Mouse (Mus musculus): ENCODE results near the gene Numbl.
A peak's percentile ranks its signal among the peaks of the same experiment; 100 is the strongest.

The Numbl gene

GRCm38 (mm10) chr7:27296518-27296917, 38.3 kb downstream of the Numbl start:
- no peak for DNase-seq (ENCODE audit: low spot score)

DNA sequence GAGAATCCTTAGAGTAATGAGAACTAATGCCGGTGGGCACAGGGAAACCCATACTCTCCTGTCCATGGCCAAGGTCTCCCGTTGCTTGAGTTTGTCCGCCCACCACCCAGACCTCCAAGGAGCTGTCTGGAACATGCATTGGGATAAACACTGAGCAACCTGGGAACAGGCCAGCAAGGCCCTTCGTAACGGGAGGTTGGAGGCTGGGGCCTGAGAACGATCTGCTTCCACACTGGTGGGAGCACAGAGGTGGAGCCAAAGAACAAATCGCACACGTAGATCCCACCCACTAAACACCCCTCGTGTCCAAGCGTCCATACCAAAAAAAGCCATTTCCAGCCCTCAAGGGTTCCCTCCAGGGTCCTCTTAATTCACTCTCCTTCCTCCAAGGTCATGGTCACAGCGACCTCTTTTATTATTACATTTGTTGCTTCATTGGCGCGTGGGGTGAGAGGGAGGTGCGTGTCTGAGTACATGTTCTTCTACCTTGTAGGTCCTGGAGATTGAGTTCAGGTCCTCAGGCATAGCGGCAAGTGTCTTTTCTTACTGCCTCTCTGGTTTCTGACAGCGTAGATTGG, 39.9 kb downstream of the Numbl start:
- no peak for DNase-seq (ENCODE audit: low spot score)

DNA sequence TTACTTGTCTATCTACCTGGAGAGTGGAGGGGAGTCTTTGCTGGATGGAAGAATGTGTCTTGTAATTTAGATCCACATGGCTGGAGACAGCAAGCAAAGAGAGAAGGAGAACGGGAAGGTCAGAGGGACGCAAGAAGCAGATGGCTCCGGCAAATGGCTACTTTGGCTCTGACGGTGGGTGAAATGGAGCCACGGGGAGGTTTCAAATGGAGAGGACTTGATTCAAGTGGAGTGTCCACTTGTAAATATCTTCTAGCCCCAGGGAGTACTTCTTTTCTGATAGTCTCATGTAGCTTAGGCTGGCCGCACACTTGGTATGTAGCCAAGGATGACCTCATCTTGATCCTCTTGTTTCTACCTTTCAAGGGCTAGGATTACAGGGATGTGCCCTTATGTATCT, 40.6 kb downstream of the Numbl start:
- DNase-seq (ENCODE audit: low spot score): no peak

DNA sequence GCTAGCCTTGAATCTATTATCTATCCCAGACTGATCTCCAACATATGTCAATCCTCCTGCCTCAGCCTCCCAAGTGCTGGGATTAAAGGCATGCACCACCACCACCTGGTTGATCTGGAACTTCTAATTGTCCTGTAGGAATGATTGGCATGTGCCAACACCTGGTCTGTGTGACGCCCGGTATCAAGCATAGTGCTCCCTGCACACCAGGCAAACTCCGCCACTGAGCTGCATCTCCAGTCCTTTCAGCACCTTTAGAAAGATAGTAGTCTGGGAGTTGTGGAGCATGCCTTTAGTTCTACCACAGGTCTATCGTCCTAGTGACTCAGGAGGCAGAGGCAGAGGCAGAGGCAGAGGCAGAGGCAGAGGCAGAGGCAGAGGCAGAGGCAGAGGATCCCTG, 42.1 kb downstream of the Numbl start:
- no peak for DNase-seq (ENCODE audit: low spot score)

- no peak for DNase-seq (ENCODE audit: low spot score)
Measured at GRCm38 (mm10) chr7:27300801-27301200, 42.6 kb downstream of the Numbl start.

DNA sequence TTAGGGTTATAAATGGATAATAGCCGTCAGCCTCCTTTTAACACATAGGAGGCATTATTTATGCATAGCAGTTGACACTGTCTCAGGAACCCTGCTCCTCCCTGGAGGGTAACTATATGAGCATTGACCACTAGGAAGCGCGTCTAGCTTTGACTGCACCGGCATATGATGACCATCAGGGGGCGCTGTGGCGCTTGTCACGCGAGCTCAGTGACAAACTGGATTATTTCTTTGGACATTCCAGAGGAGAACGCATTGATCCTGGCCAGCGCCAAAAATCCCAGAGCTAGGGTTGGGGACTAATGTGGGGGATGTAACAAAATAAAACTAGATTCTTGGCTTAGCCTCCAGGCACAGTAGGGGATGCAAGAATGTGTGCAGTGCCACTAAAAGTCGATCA, 43.9 kb downstream of the Numbl start:
- DNase-seq (ENCODE audit: low spot score): peak; percentile 57

- DNase-seq (ENCODE audit: low spot score): no peak
Measured at GRCm38 (mm10) chr7:27305091-27305730, 47.0 kb downstream of the Numbl start.

DNA sequence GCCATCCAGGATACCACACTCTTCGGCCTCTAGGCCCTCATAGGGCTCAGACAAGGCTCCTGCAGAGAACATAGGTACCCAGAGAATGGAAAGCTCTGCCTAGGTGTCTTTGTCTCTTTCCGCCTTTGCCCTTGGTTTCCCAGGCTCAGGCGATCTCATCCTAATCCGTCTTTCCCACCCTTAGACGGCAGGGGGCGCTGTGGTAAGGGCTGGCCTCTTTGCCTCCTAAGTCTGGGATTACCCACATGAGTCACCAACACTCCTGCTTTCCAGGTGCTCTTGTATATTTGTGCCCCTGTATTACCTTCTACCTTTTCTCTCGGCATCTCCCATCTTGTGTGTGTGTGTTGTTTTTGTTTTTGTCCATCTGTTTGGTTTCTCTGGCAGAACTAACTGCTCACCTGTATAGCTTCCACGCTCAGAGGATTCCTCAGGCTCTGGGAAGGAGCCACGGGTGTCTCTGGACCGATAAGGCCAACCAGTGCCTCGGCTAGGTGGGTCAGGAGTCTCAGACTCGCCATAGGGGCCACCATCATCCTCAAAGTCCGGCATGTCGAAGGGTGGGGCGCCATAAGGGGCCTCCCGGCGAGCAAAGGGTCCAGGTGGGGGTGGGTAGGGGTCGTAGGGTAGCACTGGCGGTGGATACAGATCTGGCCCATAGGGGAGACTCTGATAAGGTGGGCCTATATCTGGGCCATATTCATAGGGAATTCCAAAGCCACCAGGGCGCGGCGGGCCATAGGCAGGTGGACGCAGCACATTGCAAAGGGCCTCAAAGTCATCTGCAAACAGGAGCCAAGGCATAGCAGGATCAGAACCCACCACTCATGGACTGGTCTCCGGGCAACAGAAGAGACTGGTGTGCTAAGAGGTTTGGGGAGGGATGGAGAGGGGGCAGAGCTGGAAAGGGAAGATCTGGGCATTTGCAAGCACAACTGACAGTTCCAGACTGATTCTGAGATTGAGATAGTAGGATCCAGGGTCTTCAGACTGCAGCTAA, 48.2 kb downstream of the Numbl start:
- DNase-seq (ENCODE audit: low spot score): no peak

- no peak for DNase-seq (ENCODE audit: low spot score)
Measured at GRCm38 (mm10) chr7:27307551-27307950, 49.3 kb downstream of the Numbl start.

DNA sequence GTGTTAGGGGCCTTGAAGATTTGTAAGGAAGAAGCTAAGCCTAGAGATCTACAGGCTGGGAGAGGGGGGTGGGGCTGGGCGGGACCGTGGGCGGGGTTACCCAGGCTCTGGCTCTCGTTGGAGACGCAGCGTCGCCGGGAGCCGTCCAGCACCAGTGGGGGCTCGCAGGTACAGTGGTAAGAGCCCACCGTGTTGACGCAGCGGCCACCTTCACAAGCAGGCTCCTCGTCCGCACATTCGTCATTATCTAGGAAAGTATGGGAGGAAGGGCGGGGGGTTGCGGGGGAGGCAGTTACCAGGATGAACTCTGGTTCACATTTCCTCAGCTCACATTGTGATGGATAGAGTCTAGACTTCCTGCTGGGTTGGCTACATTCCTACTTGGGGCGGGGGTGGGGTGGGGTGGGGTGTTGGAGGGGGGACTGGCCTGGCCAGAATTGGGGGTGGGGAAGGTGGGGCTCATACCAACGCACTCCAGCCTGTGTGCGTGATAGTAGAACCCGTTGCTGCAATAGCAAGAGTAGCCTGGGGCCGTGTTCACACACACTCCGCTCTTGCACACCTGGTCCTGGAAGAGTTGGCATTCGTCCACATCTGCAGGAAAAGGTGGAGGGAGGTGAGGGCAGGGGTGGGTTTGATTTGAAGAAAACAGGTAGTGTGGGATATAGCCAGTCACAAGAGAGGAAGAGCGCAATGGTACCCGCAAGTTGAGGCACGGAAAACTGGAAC, 50.8 kb downstream of the Numbl start:
- DNase-seq (ENCODE audit: low spot score): no peak

DNA sequence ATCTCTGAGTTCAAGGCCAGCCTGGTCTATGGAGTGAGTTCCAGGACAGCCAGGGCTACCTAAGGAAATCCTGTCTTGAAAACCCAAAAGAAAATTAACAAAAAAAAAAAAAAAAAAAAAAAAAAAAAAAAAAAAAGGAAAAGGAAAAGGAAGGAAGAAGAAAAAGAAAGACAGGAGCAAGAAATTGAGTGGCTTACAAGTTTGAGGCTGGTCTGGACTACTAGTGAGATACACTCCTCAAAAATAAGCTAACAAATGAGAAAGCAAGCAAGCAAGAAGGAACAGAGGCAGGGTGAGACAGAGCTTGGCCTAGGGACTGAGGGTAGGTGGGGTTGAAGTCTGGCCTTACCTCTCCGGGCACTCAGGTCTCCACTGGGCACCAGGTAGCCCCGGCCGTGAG, 51.6 kb downstream of the Numbl start:
- no peak for DNase-seq (ENCODE audit: low spot score)

DNA sequence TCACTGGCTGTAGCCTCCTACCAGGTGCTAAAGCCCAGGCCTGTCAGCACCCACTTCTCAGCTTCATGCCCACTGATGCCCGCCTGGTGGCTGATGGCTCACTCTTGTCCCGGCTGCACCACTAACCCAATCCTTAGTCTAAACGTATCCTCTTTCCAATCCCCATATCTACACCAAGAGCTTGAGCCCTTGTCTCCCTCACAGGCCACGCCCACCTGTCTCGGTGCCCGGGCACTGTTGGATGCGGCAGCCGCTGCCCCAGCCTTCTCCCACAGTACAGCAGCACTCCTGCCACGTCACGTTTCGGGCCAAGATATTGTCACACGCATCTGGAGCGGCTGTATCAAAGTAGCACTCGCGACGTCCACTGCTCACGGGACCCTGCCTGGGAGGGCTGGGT, 52.1 kb downstream of the Numbl start:
- no peak for DNase-seq (ENCODE audit: low spot score)

DNA sequence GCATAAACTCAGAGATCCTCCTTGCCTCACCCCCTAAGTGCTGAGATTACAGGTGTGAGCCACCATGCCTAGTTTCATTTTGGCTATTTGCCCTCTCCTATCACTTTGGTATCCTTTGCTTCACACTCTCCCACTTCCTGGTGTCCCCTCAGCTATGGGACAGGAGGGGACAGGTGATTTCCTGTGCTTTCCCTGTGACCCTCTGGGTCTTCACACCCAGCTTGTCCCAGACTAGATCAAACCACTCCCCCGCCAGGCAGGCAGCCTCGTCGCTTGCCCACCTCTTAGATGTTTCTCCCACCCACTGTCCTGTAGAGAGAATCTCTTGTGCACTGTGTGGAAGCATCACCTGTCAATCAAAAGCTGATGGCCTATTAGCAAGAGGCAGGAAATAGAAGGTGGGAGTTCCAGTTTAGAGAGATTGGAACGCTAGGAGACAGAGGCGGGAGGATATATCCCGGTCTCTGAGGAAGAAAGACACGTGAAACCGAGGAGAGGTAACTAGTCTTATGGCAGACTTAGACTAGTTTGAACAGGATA, 52.8 kb downstream of the Numbl start:
- DNase-seq (ENCODE audit: low spot score): no peak

DNA sequence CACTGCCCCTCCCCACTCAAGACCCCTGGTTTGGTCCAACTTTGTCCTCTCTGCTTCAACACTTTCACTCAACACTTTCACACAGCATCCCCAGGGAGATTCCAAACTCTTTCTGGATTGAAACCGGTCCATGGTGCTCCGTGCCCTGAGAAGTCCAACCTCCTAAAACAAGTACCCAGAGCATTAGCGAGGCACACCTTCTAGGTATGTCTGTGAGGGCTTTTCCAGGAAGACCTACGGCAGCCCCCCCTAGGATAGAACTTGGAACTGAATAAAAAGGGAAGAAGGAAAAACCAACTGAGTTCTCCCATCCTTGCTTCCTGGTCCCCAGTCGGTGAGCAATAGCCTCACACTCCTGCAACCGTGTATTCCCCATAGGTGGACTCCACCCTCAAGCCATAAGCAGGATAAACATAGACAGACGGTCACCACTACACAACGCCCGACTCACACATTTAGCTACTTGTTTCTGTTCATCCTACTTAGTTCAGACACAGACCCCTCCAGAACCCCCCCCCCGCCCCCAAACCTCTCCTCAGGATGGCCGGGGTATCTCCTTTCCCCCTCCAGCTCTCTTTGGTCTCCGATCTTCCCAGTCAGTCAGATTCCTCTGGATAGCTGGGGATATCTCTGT, 53.5 kb downstream of the Numbl start:
- no peak for DNase-seq (ENCODE audit: low spot score)

DNA sequence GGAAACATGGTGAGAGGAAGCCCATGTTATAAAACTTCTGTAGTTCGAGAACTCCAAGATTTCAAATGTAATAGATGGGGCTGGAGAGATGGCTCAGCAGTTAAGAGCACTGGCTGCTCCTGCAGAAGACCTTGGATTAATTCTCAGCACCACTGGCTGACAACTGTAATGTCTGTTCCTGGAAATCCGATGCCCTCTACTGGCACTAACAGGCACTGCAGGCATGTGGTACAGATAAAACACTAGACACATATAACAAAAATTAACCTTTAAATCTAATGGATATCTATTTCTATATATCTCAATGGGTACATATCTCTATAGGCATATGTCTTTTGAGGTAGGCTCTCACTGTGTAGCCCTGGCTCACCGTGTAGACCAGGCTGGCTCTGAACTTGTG, 56.2 kb downstream of the Numbl start:
- no peak for DNase-seq (ENCODE audit: low spot score)

DNA sequence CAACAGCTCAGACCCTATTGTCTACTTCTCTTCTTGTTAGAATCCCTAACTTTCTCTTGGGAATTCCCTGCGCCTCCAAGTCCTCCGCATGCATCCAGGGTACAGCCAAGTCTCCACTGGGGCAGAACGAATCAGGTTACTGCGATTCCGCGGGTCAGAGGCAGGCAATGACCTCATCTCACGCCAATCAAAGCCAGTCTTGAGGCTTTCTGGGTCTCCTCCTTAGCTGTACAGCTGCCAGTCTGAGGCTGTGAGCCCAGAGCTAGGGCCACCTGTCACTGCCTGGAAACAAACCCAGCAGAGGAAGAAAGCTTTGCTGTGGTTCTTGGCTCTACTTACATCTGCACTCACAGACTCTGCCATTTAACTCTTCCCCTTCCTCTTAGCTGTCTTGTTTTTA, 57.7 kb downstream of the Numbl start:
- no peak for DNase-seq (ENCODE audit: low spot score)

DNA sequence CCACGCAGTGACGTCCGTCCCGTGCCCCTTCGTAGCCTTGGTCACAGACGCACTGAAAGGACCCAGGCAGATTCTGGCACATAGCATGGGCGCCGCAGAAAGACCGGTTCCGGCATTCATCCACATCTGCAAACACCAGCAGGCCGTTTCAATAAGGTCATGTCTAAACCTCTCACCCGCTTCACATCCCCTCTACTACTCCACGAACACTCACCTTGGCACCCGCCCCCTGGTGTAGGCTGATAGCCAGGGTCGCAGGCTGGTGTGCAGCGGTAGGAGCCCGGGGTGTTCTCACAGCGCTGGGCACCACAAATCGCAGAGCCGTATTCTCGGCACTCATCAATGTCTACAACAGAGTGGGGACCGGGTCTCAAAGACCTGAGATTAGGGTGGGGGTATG, 61.2 kb downstream of the Numbl start:
- DNase-seq (ENCODE audit: low spot score): no peak

GRCm38 (mm10) chr7:27322291-27322690, 64.1 kb downstream of the Numbl start:
- DNase-seq (ENCODE audit: low spot score): no peak

DNA sequence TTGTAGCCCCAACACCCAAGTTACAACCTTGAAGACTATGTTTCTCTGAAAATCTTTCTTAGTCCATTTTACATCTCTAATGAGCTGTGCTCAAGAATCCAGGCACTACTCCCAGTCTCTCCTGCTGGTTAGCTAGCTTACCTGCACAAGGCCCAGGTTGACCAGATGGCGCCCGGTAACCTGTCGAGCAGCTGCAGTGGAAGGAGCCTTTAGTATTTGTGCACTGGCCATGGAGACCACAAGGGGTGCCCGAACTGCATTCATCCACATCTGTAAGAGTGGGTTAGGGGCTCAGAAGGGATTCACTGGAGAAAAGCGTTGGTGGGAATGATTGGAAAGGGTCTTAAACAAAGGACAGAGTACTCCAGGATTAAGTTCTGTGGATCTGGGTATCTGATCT, 64.8 kb downstream of the Numbl start:
- DNase-seq (ENCODE audit: low spot score): no peak

DNA sequence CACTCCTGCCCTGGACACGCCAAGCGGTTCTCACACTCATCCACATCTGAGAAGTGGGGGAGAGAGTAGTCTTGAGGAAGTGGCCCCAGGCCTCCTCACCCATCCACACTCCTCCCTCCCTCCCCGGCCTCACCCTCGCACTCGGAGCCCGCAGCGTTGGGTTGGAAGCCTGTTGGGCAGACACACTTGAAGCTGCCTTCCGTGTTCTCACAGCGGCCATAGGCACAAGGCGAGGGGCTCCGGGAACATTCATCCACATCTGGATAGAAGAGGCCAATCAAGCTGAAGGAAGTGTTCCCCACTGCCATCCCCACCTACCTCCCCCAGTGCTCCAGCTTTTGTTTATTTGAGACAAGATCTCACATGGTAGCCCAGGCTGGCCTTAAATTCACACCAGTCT, 65.9 kb downstream of the Numbl start:
- no peak for DNase-seq (ENCODE audit: low spot score)

GRCm38 (mm10) chr7:27324928-27325327, 66.7 kb downstream of the Numbl start:
- no peak for DNase-seq (ENCODE audit: low spot score)

- no peak for DNase-seq (ENCODE audit: low spot score)
Measured at GRCm38 (mm10) chr7:27325697-27326096, 67.5 kb downstream of the Numbl start.

All from ovary, postnatal 10 days (tissue).